In genomic region chr1:162819280-162819679, GRCm38 (mm10) we compare ENCODE assay signal across 34 mouse cellular contexts. TPM values are rescaled to one million over a fixed set of nuclear protein-coding genes. Genes with fewer than 3 reads are reported as not detected.
DNase-seq lines count a peak whose midpoint lies in the region; ATAC-seq lines count a peak whose summit lies in the region.
"Had no signal": no experiment of that assay in that cellular context is flagged by ENCODE, and none has a peak within 500 bp of the region (broad histone marks: within the 10 kb centered on the region; RNA-seq: fewer than 3 reads in every experiment).

No protein-coding gene starts in this region.

- H3K9ac ChIP-seq in forebrain, embryonic 16.5 days (replicated peaks; ENCODE audit: low read depth, low read length): no peak overlapping the region
- H3K9ac ChIP-seq in forebrain, embryonic 13.5 days: no peak overlapping the region
- H3K9ac ChIP-seq: embryonic facial prominence, embryonic 13.5 days; heart, embryonic 12.5 days; hindbrain, embryonic 14.5 days; limb, embryonic 13.5 days; lung, embryonic 15.5 days; midbrain, embryonic 15.5 days; neural tube, embryonic 15.5 days had no signal

- H3K9me3 ChIP-seq in forebrain, embryonic 16.5 days (ENCODE audit: control insufficient read depth, low read length): no peaks in the 10 kb centered on the region
- no peaks in the 10 kb centered on the region for H3K9me3 ChIP-seq in forebrain, embryonic 13.5 days (replicated peaks)
- H3K9me3 ChIP-seq: embryonic facial prominence, embryonic 13.5 days; forebrain, embryonic 10.5 days; G1E; heart, embryonic 12.5 days; limb, embryonic 13.5 days; lung, embryonic 15.5 days; midbrain, embryonic 10.5 days; midbrain, embryonic 15.5 days; neural tube, embryonic 15.5 days had no signal

- H3K27ac ChIP-seq in forebrain, embryonic 16.5 days (ENCODE audit: low read length): no peak overlapping the region
- H3K27ac ChIP-seq in forebrain, embryonic 13.5 days: no peak overlapping the region
- H3K27ac ChIP-seq: embryonic facial prominence, embryonic 13.5 days; forebrain, embryonic 10.5 days; heart, adult 2 months; hindbrain, embryonic 14.5 days; limb, embryonic 13.5 days; lung, embryonic 15.5 days; midbrain, embryonic 10.5 days; midbrain, embryonic 15.5 days; neural tube, embryonic 15.5 days had no signal

- no peak overlapping the region for H3K4me2 ChIP-seq in forebrain, embryonic 16.5 days (ENCODE audit: low read length)
- no peak overlapping the region for H3K4me2 ChIP-seq in forebrain, embryonic 13.5 days
- H3K4me2 ChIP-seq: embryonic facial prominence, embryonic 13.5 days; heart, embryonic 12.5 days; hindbrain, embryonic 14.5 days; limb, embryonic 13.5 days; liver, embryonic 11.5 days; lung, embryonic 15.5 days; midbrain, embryonic 15.5 days; neural tube, embryonic 15.5 days had no signal

- WGBS in forebrain, embryonic 16.5 days: 88% methylated on average over 5 of the region's 5 CpGs
- WGBS in forebrain, embryonic 13.5 days: 91% methylated on average over 5 of the region's 5 CpGs

- H3K27me3 ChIP-seq in forebrain, embryonic 16.5 days (replicated peaks; ENCODE audit: control insufficient read depth, insufficient read depth, low read length): no peaks in the 10 kb centered on the region
- H3K27me3 ChIP-seq in forebrain, embryonic 13.5 days: no peaks in the 10 kb centered on the region
- H3K27me3 ChIP-seq: CH12.LX; embryonic facial prominence, embryonic 13.5 days; heart, embryonic 12.5 days; limb, embryonic 13.5 days; lung, embryonic 15.5 days; midbrain, embryonic 15.5 days; neural tube, embryonic 15.5 days; Patski had no signal

- H3K36me3 ChIP-seq in forebrain, embryonic 16.5 days (ENCODE audit: control insufficient read depth, insufficient read depth): no peaks in the 10 kb centered on the region
- no peaks in the 10 kb centered on the region for H3K36me3 ChIP-seq in forebrain, embryonic 13.5 days (ENCODE audit: poor library complexity, severe bottlenecking)
- H3K36me3 ChIP-seq: embryonic facial prominence, embryonic 13.5 days; forebrain, embryonic 10.5 days; G1E; heart, embryonic 12.5 days; limb, embryonic 13.5 days; lung, embryonic 15.5 days; midbrain, embryonic 10.5 days; midbrain, embryonic 15.5 days; neural tube, embryonic 15.5 days had no signal

- peak; percentile 63; the same call in 1 of the 2 replicates for ATAC-seq in forebrain, embryonic 16.5 days
- no peak for ATAC-seq in forebrain, embryonic 13.5 days
- ATAC-seq: intestine, postnatal 0 days; midbrain, embryonic 15.5 days; Patski had no signal

- DNase-seq in heart, adult 11 months: peak; percentile 64
- DNase-seq in heart, postnatal 36 days: no peak
- peak; percentile 12 to 66 for DNase-seq in left cerebral cortex, postnatal 25 days (ENCODE audit: low spot score in 2 of 2)
- DNase-seq in left cerebral cortex, adult 11 months (ENCODE audit: low spot score): no peak
- peak; percentile 56 for DNase-seq in layer of hippocampus, adult 9-11 months
- no peak for DNase-seq in T-cell, adult 2 months (ENCODE audit: low spot score)
- DNase-seq: adrenal gland, postnatal 14 days; cerebellum, adult 11-12 months; cerebellum, adult 9-11 months; gastrocnemius, postnatal 36 days; heart, adult 2 months; kidney, adult 9 months; kidney, postnatal 14 days had no signal

- H3K4me3 ChIP-seq in forebrain, embryonic 16.5 days (replicated peaks; ENCODE audit: low read length): no peak overlapping the region
- H3K4me3 ChIP-seq in forebrain, embryonic 13.5 days: no peak overlapping the region
- H3K4me3 ChIP-seq: embryonic facial prominence, embryonic 13.5 days; forebrain, embryonic 10.5 days; heart, adult 2 months; heart, embryonic 12.5 days; limb, embryonic 13.5 days; lung, embryonic 15.5 days; midbrain, embryonic 10.5 days; midbrain, embryonic 15.5 days; neural tube, embryonic 15.5 days had no signal

- H3K4me1 ChIP-seq in forebrain, embryonic 16.5 days (replicated peaks; ENCODE audit: control insufficient read depth, insufficient read depth, low read length): no peaks in the 10 kb centered on the region
- no peaks in the 10 kb centered on the region for H3K4me1 ChIP-seq in forebrain, embryonic 13.5 days
- H3K4me1 ChIP-seq: embryonic facial prominence, embryonic 13.5 days; heart, embryonic 12.5 days; limb, embryonic 13.5 days; lung, embryonic 15.5 days; midbrain, embryonic 15.5 days; neural tube, embryonic 15.5 days had no signal

- intact Hi-C loops in heart, postnatal 36 days (cut with DNase I): no loop called here
- intact Hi-C loops in left cerebral cortex, postnatal 25 days (cut with DNase I): loop anchor here (5.0 kb wide), 1 partner anchor 253 kb away; no protein-coding TSS in a partner anchor

RNA-seq across cellular contexts. Expression of gene Fmo4, which starts 5.5 kb away (rescaled TPM):
- polyA plus RNA-seq in forebrain, embryonic 16.5 days (2015; fragmentation: Nextera tagmentation; extraction: Ambion mirVana): 0.13 and 0.31 TPM in 2 replicates
- polyA plus RNA-seq in forebrain, embryonic 13.5 days (2015; fragmentation: Nextera tagmentation; extraction: Ambion mirVana): 0.31 TPM in 1 of 2 replicates, not detected in the other
- under 1 TPM in 1 of 2 experiments, not detected in 1; 0.14 TPM for total RNA-seq in heart, postnatal 36 days (2021)
- not detected for total RNA-seq in left cerebral cortex, postnatal 25 days (2021)
- total RNA-seq: CH12.LX; common myeloid progenitor, adult 5-6 weeks; hematopoietic stem cell, adult 5-6 weeks; left cerebral cortex, postnatal 10 days; megakaryocyte progenitor cell, adult 5-6 weeks had no signal
- polyA plus RNA-seq: heart, embryonic 12.5 days; stomach, embryonic 14.5 days had no signal

RNA-seq across cellular contexts. Expression of gene Fmo1, which starts 47.1 kb away (rescaled TPM):
- polyA plus RNA-seq in forebrain, embryonic 16.5 days (2015; fragmentation: Nextera tagmentation; extraction: Ambion mirVana): 22.5 and 29.2 TPM in 2 replicates
- 9.4 and 10.6 TPM in 2 replicates for polyA plus RNA-seq in forebrain, embryonic 13.5 days (2015; fragmentation: Nextera tagmentation; extraction: Ambion mirVana)
- total RNA-seq in heart, postnatal 36 days (2021): 10 to 100 TPM; 36.2 to 53.0 TPM
- 10 to 100 TPM; 11.4 to 16.4 TPM for total RNA-seq in left cerebral cortex, postnatal 25 days (2021)
- total RNA-seq: CH12.LX; megakaryocyte progenitor cell, adult 5-6 weeks had no signal
- polyA plus RNA-seq: G1E had no signal

Comparison
In these comparisons a context has a peak if more than half of its experiments do, and no peak if none do; other contexts are left out.
1. DNase-seq: peak in heart, adult 11 months (single experiment), left cerebral cortex, postnatal 25 days (2 of 2) and layer of hippocampus, adult 9-11 months (single experiment); none in heart, postnatal 36 days (0 of 2), left cerebral cortex, adult 11 months (single experiment) and T-cell, adult 2 months (single experiment).